Mouse (Mus musculus) heart, postnatal 36 days (tissue): ENCODE data around the gene Rem2. TPM values are rescaled to one million over a fixed set of nuclear protein-coding genes. Genes with fewer than 3 reads are reported as not detected.

Experiments
- DNase-seq, 2 experiments: peaks; one replicate each; pipeline ENCODE4 v3.0.0; 2021 to 2022
- intact Hi-C: fragments of 180-260 bp; cut with DNase I; formaldehyde crosslinking; loops from one replicate; pipeline ENCODE4 v1.15.1; 2025
- total RNA-seq, 2 experiments: library from RNA; stranded (reverse); gene quantifications; 2 replicates each; pipeline ENCODE4 v1.2.3; 2021

The Rem2 gene
- total RNA-seq, 2 experiments from 2014 or later, result not detected

GRCm38 (mm10) chr14:54443196-54443595, 32.7 kb upstream of the Rem2 start:
- peak; percentile 41 to 54 for DNase-seq
- intact Hi-C loops, result no loop called here

- intact Hi-C loops, result no loop called here
These were observed 31.9 kb upstream of the Rem2 start for GRCm38 (mm10) chr14:54443712-54444618.

GRCm38 (mm10) chr14:54445476-54445875, 30.4 kb upstream of the Rem2 start:
- no peak for DNase-seq
- intact Hi-C loops, result loop anchor here (5.0 kb wide), 1 partner anchor 33 kb away; no protein-coding TSS in a partner anchor

More at GRCm38 (mm10) chr14:54443712-54444618, 31.9 kb upstream of the Rem2 start:
- peak; percentile 62 to 74 for DNase-seq

- intact Hi-C loops, result no loop called here
- DNase-seq, result no peak
These were observed 22.3 kb upstream of the Rem2 start for GRCm38 (mm10) chr14:54453566-54453965.

GRCm38 (mm10) chr14:54454669-54455528, 21.0 kb upstream of the Rem2 start:
- no peak for DNase-seq
- intact Hi-C loops, result no loop called here

- no peak for DNase-seq
These were observed 17.9 kb upstream of the Rem2 start for GRCm38 (mm10) chr14:54457907-54458569.

GRCm38 (mm10) chr14:54462146-54462545, 13.8 kb upstream of the Rem2 start:
- intact Hi-C loops, result loop anchor here (5.0 kb wide), 1 partner anchor 100 kb away; the partner anchor contains the start of gene Oxa1l
- DNase-seq, result no peak

More at GRCm38 (mm10) chr14:54457907-54458569, 17.9 kb upstream of the Rem2 start:
- intact Hi-C loops, result no loop called here

GRCm38 (mm10) chr14:54463108-54463958, 12.6 kb upstream of the Rem2 start:
- no peak for DNase-seq
- intact Hi-C loops, result loop anchor here (5.0 kb wide), 1 partner anchor 101 kb away; the partner anchor contains the start of gene Oxa1l

- intact Hi-C loops, result loop anchor here (2.0 to 5.0 kb wide), 2 partner anchors 53 to 102 kb away; partner anchors contain the start of genes Oxa1l and Prmt5
- DNase-seq, result peak; percentile 90 to 92
These were observed 12.0 kb upstream of the Rem2 start, which contains the start of gene Lrp10 for GRCm38 (mm10) chr14:54463959-54464292. TSS of gene Lrp10 (plus strand) at chr14:54464137.

GRCm38 (mm10) chr14:54464293-54465005, 11.5 kb upstream of the Rem2 start:
- intact Hi-C loops, result loop anchor here (2.0 to 5.0 kb wide), 2 partner anchors 52 to 102 kb away; partner anchors contain the start of genes Oxa1l and Prmt5

GRCm38 (mm10) chr14:54471467-54471866, 4.4 kb upstream of the Rem2 start:
- intact Hi-C loops, result no loop called here
- DNase-seq, result no peak

More at GRCm38 (mm10) chr14:54464293-54465005, 11.5 kb upstream of the Rem2 start:
- peak in 1 of 2 experiments; percentile 61 for DNase-seq

GRCm38 (mm10) chr14:54472671-54473070, 3.2 kb upstream of the Rem2 start:
- no peak for DNase-seq
- intact Hi-C loops, result no loop called here

- intact Hi-C loops, result no loop called here
- no peak for DNase-seq
These were observed 1.2 kb upstream of the Rem2 start for GRCm38 (mm10) chr14:54474744-54475143.

- intact Hi-C loops, result no loop called here
- no peak for DNase-seq
These were observed 1.4 kb downstream of the Rem2 start for GRCm38 (mm10) chr14:54477172-54477909.

GRCm38 (mm10) chr14:54479451-54479920, 3.6 kb downstream of the Rem2 start:
- intact Hi-C loops, result no loop called here
- no peak for DNase-seq

- intact Hi-C loops, result no loop called here
- no peak for DNase-seq
These were observed 4.8 kb downstream of the Rem2 start for GRCm38 (mm10) chr14:54480673-54481072.

- no peak for DNase-seq
- intact Hi-C loops, result no loop called here
These were observed 5.5 kb downstream of the Rem2 start for GRCm38 (mm10) chr14:54481402-54481801.

GRCm38 (mm10) chr14:54482498-54482897, 6.6 kb downstream of the Rem2 start:
- peak in 1 of 2 experiments; percentile 47 for DNase-seq
- intact Hi-C loops, result no loop called here
